Mouse (Mus musculus) liver, embryonic 13.5 days (tissue): ENCODE measurements around the gene P4hb. TPM values are rescaled to one million over a fixed set of nuclear protein-coding genes. Genes with fewer than 3 reads are reported as not detected.
"Not testable (repeated sequence)": the region's sequence is repeated elsewhere in the genome, so short reads cannot be mapped to it uniquely, and the experiment has no call there.

ENCODE experiments used
- ATAC-seq: fragments of 200-750 bp; cut with Nextera tagmentation; 2 replicates; pipeline ENCODE4 v1.8.0; 2017; ENCODE audit warnings: low read depth, mild to moderate bottlenecking, moderate number of reproducible peaks, moderate library complexity
- DNase-seq: peaks from one replicate; pipeline ENCODE4 v3.0.0; 2022
- H3K27ac ChIP-seq: fragments of 300-500 bp; sonication (generic); 2 replicates; pipeline ENCODE4 v1.5.1; 2015; ENCODE audit warnings: moderate library complexity, mild to moderate bottlenecking, inconsistent platforms
- H3K27me3 ChIP-seq: fragments of 300-500 bp; sonication (generic); 2 replicates; pipeline ENCODE4 v1.6.1; 2015; ENCODE audit warnings: mild to moderate bottlenecking, inconsistent platforms
- H3K36me3 ChIP-seq: fragments of 300-500 bp; sonication (generic); 2 replicates; pipeline ENCODE4 v1.6.1; 2015; ENCODE audit warnings: mild to moderate bottlenecking, inconsistent platforms
- H3K4me1 ChIP-seq: fragments of 300-500 bp; sonication (generic); replicated peaks from 2 replicates; pipeline ENCODE4 v1.6.1; 2015; ENCODE audit warnings: inconsistent platforms
- H3K4me2 ChIP-seq: fragments of 300-500 bp; sonication (generic); 2 replicates; pipeline ENCODE4 v1.6.1; 2015; ENCODE audit warnings: inconsistent platforms, mild to moderate bottlenecking, moderate library complexity
- H3K4me3 ChIP-seq: fragments of 300-500 bp; sonication (generic); replicated peaks from 2 replicates; pipeline ENCODE4 v1.5.1; 2015; ENCODE audit warnings: mild to moderate bottlenecking, inconsistent platforms
- H3K9ac ChIP-seq: fragments of 300-500 bp; sonication (generic); 2 replicates; pipeline ENCODE4 v1.6.1; 2015; ENCODE audit warnings: mild to moderate bottlenecking, inconsistent platforms
- H3K9me3 ChIP-seq: fragments of 300-500 bp; sonication (generic); replicated peaks from 2 replicates; pipeline ENCODE4 v1.6.1; 2016; ENCODE audit warnings: inconsistent platforms
- WGBS: fragments of 180-500 bp; shearing (Covaris S2); methylation state at CpG from one replicate; pipeline ENCODE4 v1.1.7; 2015; ENCODE audit not compliant: insufficient replicate concordance; 5-methylcytosine and 5-hydroxymethylcytosine counted together
- polyA plus RNA-seq: library from polyadenylated mRNA; unstranded; fragments of >200 nt; fragmentation: Nextera tagmentation; extraction: Ambion mirVana; gene quantifications from 2 replicates; pipeline ENCODE4 v1.2.1, GENCODE M21; 2015

Gene P4hb
- polyA plus RNA-seq, 1 experiment from 2014 or later: 403 TPM

DNA sequence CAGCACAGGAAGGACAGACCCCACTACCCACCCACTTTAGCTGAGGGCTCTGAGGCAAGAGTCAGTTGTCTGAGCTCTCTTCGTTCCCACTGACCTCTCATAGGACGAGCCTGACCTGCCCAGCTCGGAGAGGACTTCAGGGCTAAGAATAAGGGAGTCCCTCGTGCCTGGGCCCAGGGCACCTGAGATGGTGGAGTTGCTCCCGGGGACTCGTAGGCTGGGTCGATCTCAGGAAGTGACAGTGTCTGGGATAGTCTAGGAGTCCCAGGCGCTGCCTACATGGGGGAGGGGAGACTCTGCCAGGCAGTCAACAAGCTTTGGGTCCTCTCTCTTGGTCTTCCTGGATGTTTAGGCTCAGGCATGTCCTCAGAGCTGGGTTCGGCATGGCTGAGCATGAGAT, 52.6 kb downstream of the P4hb start:
- Histone ChIP-seq H3K9ac (0 out of 2 replicates have a peak overlapping the region, but pooled peaks have one; percentile 10), H3K4me3 (no peak overlapping the region), H3K36me3 (no peaks in the 10 kb centered on the region), H3K4me1 (peaks cover 53% of the 10 kb centered on the region), H3K27me3 (no peaks in the 10 kb centered on the region), H3K27ac (peak overlapping the region; percentile 86), H3K9me3 (no peaks in the 10 kb centered on the region), H3K4me2 (peak overlapping the region; percentile 3; the same call in 1 of the 2 replicates)
- DNase-seq (no peak), ATAC-seq (peak; percentile 25)
- 67% methylated on average over 9 of the region's 9 CpGs for WGBS

DNA sequence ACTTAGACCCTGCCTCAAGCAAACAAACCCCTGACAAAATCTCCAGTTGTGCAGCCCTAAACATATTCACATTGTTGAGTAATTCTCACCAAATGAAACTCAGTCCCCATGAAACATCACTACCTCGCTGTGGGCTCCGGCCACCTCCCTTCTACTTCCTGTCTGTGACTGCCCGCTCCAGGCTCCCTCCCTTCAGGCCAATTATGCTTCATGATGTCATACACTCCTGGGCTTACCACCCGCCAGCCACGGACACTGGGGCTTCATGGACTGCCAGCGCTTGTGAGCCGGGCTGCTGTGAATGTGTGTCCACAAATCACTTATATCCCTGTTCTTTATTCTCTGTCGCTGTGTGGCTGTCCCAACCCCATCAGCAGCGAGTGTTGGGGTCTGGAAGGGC, 53.3 kb downstream of the P4hb start:
- Histone ChIP-seq H3K4me3 (no peak overlapping the region), H3K9me3 (no peaks in the 10 kb centered on the region), H3K4me1 (peaks cover 56% of the 10 kb centered on the region), H3K36me3 (no peaks in the 10 kb centered on the region), H3K27me3 (no peaks in the 10 kb centered on the region), H3K4me2 (no peak overlapping the region), H3K9ac (no peak overlapping the region), H3K27ac (peak overlapping the region; percentile 86)
- DNase-seq: no peak
- ATAC-seq: no peak
- 34% methylated on average over 9 of the region's 9 CpGs for WGBS

DNA sequence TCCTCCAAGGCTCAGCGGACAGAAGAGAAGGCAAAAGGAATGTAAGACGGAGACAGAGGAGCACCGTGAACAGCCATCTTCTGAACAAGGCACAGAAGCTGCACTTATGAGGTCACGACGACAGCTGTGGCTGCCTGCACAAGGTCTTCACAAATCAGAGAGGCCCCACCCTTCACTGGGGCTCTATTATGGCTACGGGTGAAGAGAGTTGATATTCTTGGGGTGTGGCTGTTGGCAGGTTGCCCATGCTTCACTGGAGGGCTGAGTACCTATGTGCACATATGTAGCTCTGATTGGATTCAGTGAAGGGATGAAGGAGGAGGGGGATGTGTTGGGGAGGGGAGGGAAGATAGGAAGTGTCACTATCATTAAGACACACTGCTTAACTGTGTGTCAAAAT, 54.5 kb downstream of the P4hb start:
- Histone ChIP-seq H3K4me3 (no peak overlapping the region), H3K27ac (0 out of 2 replicates have a peak overlapping the region, but pooled peaks have one; percentile 10), H3K36me3 (no peaks in the 10 kb centered on the region), H3K27me3 (no peaks in the 10 kb centered on the region), H3K4me2 (no peak overlapping the region), H3K9me3 (no peaks in the 10 kb centered on the region), H3K4me1 (peaks cover 56% of the 10 kb centered on the region), H3K9ac (no peak overlapping the region; the same call in 1 of the 2 replicates)
- 44% methylated on average over 6 of the region's 6 CpGs for WGBS
- 0 out of 2 replicates have a peak, but pooled peaks have one; percentile 10 for ATAC-seq
- no peak for DNase-seq

DNA sequence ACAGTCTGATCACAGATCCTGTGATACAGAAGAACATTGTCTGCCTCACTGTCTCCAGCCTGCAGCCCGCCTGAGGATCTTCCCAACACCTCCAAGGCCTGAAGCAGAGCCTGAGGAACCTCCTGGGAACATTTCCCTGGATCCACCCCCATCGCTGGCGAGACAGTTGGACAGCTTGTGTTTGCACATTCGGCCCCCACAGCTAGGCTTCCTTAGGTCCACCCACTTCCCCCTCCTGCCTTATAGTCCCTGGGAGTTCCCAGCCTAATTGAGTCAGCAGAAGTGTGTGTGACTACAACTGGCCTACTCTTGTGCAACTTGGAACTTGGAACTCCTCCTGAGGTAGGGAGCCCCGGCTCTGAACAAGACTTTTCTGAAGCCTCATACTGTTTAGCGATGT, 55.0 kb downstream of the P4hb start:
- H3K9ac ChIP-seq: no peak overlapping the region
- ATAC-seq (no peak), DNase-seq (no peak)
- 34% methylated on average over 6 of the region's 6 CpGs for WGBS
- no peaks in the 10 kb centered on the region for H3K9me3 ChIP-seq
- peaks cover 56% of the 10 kb centered on the region for H3K4me1 ChIP-seq
- H3K4me2 ChIP-seq: no peak overlapping the region
- no peak overlapping the region for H3K4me3 ChIP-seq
- peak overlapping the region; percentile 10; the same call in 1 of the 2 replicates for H3K27ac ChIP-seq
- H3K36me3 ChIP-seq: no peaks in the 10 kb centered on the region
- no peaks in the 10 kb centered on the region for H3K27me3 ChIP-seq

DNA sequence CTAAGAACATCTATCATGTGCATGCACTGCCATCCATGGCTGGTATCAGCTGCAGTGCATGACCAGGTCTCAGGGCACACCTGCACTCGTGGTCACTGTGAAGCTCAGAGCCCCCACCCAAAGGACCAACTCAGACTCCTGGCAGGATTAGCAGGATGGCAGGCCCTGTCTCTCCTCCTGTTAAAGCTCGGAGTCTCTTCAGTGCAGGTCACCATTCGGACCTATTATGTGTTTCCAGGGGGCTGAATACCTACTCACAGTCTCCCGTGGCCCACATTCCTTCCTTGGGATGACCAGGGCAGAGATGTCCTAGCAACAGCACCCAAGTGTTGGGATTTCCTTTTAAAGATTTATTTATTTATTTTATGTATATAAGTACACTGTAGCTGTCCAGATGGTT, 55.9 kb downstream of the P4hb start:
- H3K4me2 ChIP-seq: no peak overlapping the region
- peaks cover 52% of the 10 kb centered on the region for H3K4me1 ChIP-seq
- no peaks in the 10 kb centered on the region for H3K27me3 ChIP-seq
- no peak overlapping the region for H3K9ac ChIP-seq
- no peak overlapping the region for H3K4me3 ChIP-seq
- WGBS: 71% methylated on average over 4 of the region's 4 CpGs
- H3K27ac ChIP-seq: no peak overlapping the region
- no peaks in the 10 kb centered on the region for H3K9me3 ChIP-seq
- H3K36me3 ChIP-seq: no peaks in the 10 kb centered on the region
- ATAC-seq (no peak), DNase-seq (no peak)

DNA sequence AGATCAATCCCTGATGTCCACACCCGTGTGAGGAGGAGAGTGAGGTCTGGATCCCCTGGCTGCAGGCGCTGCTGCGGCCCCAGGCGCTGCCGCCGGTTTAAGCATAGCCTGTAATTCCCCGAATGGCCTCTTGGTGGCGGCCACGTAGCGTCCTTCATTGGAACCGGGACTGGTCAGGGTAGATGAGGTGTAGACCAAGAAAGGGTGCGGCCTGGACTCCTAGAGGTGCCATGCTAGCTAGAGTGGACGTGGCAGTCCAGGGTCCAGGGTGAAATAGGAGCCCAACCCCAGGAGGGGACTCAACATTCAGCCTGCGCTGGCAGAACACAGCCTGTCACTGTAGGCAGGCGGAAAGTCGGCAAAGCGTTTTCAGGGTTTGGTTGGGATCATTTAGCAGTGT, 57.4 kb downstream of the P4hb start:
- WGBS: 20% methylated on average over 17 of the region's 17 CpGs
- DNase-seq (peak; percentile 75), ATAC-seq (peak; percentile 48)
- H3K4me2 ChIP-seq: no peak overlapping the region
- H3K27me3 ChIP-seq: no peaks in the 10 kb centered on the region
- no peaks in the 10 kb centered on the region for H3K36me3 ChIP-seq
- no peak overlapping the region for H3K27ac ChIP-seq
- H3K4me1 ChIP-seq: peaks cover 51% of the 10 kb centered on the region
- no peaks in the 10 kb centered on the region for H3K9me3 ChIP-seq
- no peak overlapping the region for H3K9ac ChIP-seq
- H3K4me3 ChIP-seq: no peak overlapping the region

DNA sequence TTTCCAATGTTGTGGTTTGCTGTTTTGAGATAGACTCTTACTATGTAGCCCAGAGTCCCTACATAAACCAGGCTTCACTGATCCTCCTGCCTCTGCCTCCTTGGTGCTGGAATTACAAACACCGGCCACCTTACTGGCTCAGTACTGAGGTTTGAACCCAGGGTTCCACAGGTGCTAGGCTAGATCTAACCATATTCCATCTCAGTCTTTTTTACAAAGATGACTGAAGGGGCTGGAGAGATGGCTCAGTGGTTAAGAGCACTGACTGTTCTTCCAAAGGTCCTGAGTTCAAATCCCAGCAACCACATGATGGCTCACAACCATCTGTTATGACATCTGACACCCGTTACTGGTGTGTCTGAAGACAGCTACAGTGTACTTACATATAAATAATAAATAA, 58.8 kb downstream of the P4hb start:
- WGBS: 79% methylated on average over 2 of the region's 2 CpGs
- H3K27me3 ChIP-seq, H3K27ac ChIP-seq, H3K36me3 ChIP-seq, ATAC-seq, DNase-seq, H3K9me3 ChIP-seq, H3K9ac ChIP-seq, H3K4me2 ChIP-seq, H3K4me3 ChIP-seq: not testable (repeated sequence)
- H3K4me1 ChIP-seq: peaks cover 50% of the 10 kb centered on the region

DNA sequence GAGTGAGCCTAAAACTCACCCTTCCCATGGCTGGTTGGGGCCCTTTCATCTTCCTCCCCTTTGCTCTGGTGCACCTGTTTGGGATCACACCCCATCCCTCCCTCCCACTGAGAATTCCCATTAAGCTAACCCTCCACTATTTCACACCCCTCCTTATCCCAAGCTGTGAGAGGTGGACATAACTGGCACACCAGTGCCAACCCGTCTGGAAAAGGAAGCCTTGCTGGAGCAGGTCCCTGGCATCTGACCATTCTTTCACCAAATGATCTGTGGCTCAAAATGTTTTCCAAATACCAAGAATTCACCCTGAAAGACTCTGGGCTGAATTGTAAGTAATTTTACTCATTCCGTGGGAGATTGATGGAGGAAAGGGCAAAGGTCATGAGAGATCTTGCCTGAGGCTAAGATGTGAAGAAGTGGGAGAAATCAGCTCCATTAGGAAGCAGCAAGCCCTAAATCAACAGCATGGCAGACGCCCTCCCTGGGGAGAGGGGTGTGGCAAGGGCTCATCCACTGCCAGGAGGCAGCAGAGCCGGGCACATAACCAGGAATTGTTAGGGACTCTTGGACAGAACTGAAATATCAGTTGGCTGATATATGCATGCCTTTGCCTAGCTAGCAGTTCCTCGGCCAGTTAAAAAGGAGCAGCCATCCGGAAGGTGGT, 60.1 kb downstream of the P4hb start:
- ATAC-seq: no peak
- Histone ChIP-seq H3K4me3 (no peak overlapping the region), H3K4me2 (no peak overlapping the region), H3K27me3 (no peaks in the 10 kb centered on the region), H3K9ac (no peak overlapping the region), H3K9me3 (no peaks in the 10 kb centered on the region), H3K36me3 (no peaks in the 10 kb centered on the region), H3K27ac (no peak overlapping the region), H3K4me1 (peaks cover 45% of the 10 kb centered on the region)
- whole genome bisulfite sequencing: 63% methylated on average over 6 of the region's 6 CpGs
- DNase-seq: no peak

DNA sequence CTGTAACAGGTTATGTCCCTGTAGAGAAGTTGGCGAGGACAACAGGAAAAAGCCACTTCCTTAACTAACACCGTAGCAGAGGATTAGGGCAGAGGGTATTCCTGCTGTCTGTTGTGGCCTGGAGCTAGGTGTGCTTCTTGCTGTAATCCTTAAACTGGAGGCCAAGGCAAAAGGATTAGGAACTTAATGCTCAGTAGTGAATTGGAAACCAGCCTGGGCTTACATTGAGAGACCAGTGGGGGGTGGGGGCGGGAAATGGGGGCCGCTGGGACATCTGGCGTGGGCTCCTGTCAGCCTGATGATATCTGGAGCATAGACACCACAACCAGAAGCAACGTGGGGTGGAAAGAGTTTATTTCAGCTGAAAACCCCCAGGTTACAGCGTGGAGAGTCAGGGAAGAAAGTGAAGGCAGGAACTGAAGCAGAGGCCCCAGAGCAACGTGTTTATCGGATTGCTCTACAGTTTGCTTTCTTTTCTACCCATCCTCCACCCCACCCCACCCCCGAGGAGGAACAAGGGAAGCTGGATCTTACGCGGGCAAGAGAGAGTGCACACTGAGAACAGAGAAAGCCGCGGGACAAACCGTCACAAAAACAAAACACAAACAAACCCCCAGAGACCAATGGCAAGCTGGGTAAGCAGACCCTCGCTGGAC, 62.5 kb downstream of the P4hb start:
- no peaks in the 10 kb centered on the region for H3K36me3 ChIP-seq
- peak overlapping the region; percentile 69 for H3K4me2 ChIP-seq
- H3K4me3 ChIP-seq: peak overlapping the region; percentile 50
- H3K4me1 ChIP-seq: peaks cover 51% of the 10 kb centered on the region
- peak overlapping the region; percentile 85 for H3K27ac ChIP-seq
- no peaks in the 10 kb centered on the region for H3K27me3 ChIP-seq
- no peaks in the 10 kb centered on the region for H3K9me3 ChIP-seq
- ATAC-seq (peak; percentile 86), DNase-seq (no peak)
- peak overlapping the region; percentile 71 for H3K9ac ChIP-seq
- WGBS: 2% methylated on average over 16 of the region's 16 CpGs

Other genes with a start within 250 kb of the P4hb start
- 712 and 750 TPM in 2 replicates for gene Actg1, start 224.7 kb downstream of the P4hb start, polyA plus RNA-seq
- not detected in 2 replicates for gene Fscn2, start 211.7 kb downstream of the P4hb start, polyA plus RNA-seq
- gene Faap100, start 194.5 kb downstream of the P4hb start, polyA plus RNA-seq: 7.8 and 8.7 TPM in 2 replicates
- gene Nploc4, start 135.5 kb downstream of the P4hb start, polyA plus RNA-seq: 22.3 and 26.8 TPM in 2 replicates
- gene Tspan10, start 130.6 kb downstream of the P4hb start, polyA plus RNA-seq: not detected in 2 replicates
- gene Pde6g, start 119.8 kb downstream of the P4hb start, polyA plus RNA-seq: 0.12 TPM in 1 of 2 replicates, not detected in the other
- gene Oxld1, start 115.2 kb downstream of the P4hb start, polyA plus RNA-seq: 8.4 and 9.5 TPM in 2 replicates
- gene Ccdc137, start 115.1 kb downstream of the P4hb start, polyA plus RNA-seq: 20.2 and 23.1 TPM in 2 replicates
- 15.9 and 16.0 TPM in 2 replicates for gene Arl16, start 105.6 kb downstream of the P4hb start, polyA plus RNA-seq
- gene Mrpl12, start 88.6 kb downstream of the P4hb start, polyA plus RNA-seq: 142 and 150 TPM in 2 replicates
- 42.2 and 44.1 TPM in 2 replicates for gene Slc25a10, start 81.4 kb downstream of the P4hb start, polyA plus RNA-seq
- gene Gcgr, start 42.6 kb downstream of the P4hb start, polyA plus RNA-seq: 10.0 and 10.7 TPM in 2 replicates
- 45.7 and 46.9 TPM in 2 replicates for gene Mcrip1, start 23.5 kb downstream of the P4hb start, polyA plus RNA-seq
- 0.22 TPM in 1 of 2 replicates, not detected in the other for gene Ppp1r27, start 22.1 kb downstream of the P4hb start, polyA plus RNA-seq
- gene Arhgdia, start 8.4 kb upstream of the P4hb start, polyA plus RNA-seq: 258 and 276 TPM in 2 replicates
- gene Alyref, start 25.1 kb upstream of the P4hb start, polyA plus RNA-seq: 379 and 416 TPM in 2 replicates
- 99.1 and 102 TPM in 2 replicates for gene Anapc11, start 25.2 kb upstream of the P4hb start, polyA plus RNA-seq
- 9.5 and 12.6 TPM in 2 replicates for gene Npb, start 35.2 kb upstream of the P4hb start, polyA plus RNA-seq
- 114 and 116 TPM in 2 replicates for gene Pcyt2, start 44.7 kb upstream of the P4hb start, polyA plus RNA-seq
- gene Sirt7, start 52.0 kb upstream of the P4hb start, polyA plus RNA-seq: 33.8 and 34.3 TPM in 2 replicates
- gene Mafg, start 60.3 kb upstream of the P4hb start, polyA plus RNA-seq: 39.8 and 40.0 TPM in 2 replicates
- 6.0 and 6.9 TPM in 2 replicates for gene Pycr1, start 70.5 kb upstream of the P4hb start, polyA plus RNA-seq
- gene Myadml2, start 74.9 kb upstream of the P4hb start, polyA plus RNA-seq: 0.23 TPM in 1 of 2 replicates, not detected in the other
- gene Notum, start 87.9 kb upstream of the P4hb start, polyA plus RNA-seq: 0.27 and 0.36 TPM in 2 replicates
- 49.2 and 52.5 TPM in 2 replicates for gene Aspscr1, start 99.7 kb upstream of the P4hb start, polyA plus RNA-seq
- gene Cenpx, start 140.5 kb upstream of the P4hb start, polyA plus RNA-seq: 123 and 126 TPM in 2 replicates
- gene Lrrc45, start 140.7 kb upstream of the P4hb start, polyA plus RNA-seq: 13.0 and 14.3 TPM in 2 replicates
- 1.7 and 2.3 TPM in 2 replicates for gene Rac3, start 148.2 kb upstream of the P4hb start, polyA plus RNA-seq
- 8.8 and 9.6 TPM in 2 replicates for gene Dcxr, start 154.0 kb upstream of the P4hb start, polyA plus RNA-seq
- 0.22 TPM in 1 of 2 replicates, not detected in the other for gene Cbr2, start 158.9 kb upstream of the P4hb start, polyA plus RNA-seq
- gene Hmga1b, start 189.5 kb upstream of the P4hb start, polyA plus RNA-seq: 4.9 and 6.5 TPM in 2 replicates
- gene Rfng, start 211.0 kb upstream of the P4hb start, polyA plus RNA-seq: 11.2 and 15.4 TPM in 2 replicates
- gene Gps1, start 211.0 kb upstream of the P4hb start, polyA plus RNA-seq: 102 and 104 TPM in 2 replicates
- gene Dus1l, start 223.2 kb upstream of the P4hb start, polyA plus RNA-seq: 82.6 and 86.2 TPM in 2 replicates